Mouse (Mus musculus): Measurements from ENCODE around the gene Vmn1r85. TPM values are rescaled to one million over a fixed set of nuclear protein-coding genes. Genes with fewer than 3 reads are reported as not detected.

The Vmn1r85 gene
- polyA plus RNA-seq, 1 experiment from 2014 or later = not detected

- no peak overlapping the region for H3K9ac ChIP-seq (ENCODE audit: low read depth, low read length)
- no peaks in the 10 kb centered on the region for H3K36me3 ChIP-seq (ENCODE audit: control insufficient read depth, insufficient read depth, low read length)
- no peak overlapping the region for H3K27ac ChIP-seq (ENCODE audit: low read depth, low read length)
- no peak overlapping the region for H3K4me3 ChIP-seq (ENCODE audit: low read length)
- no peaks in the 10 kb centered on the region for H3K27me3 ChIP-seq (ENCODE audit: control insufficient read depth, insufficient read depth, low read length)
- H3K4me1 ChIP-seq (ENCODE audit: control insufficient read depth, insufficient read depth, low read length) = no peaks in the 10 kb centered on the region
- WGBS = 54% methylated on average over 8 of the region's 8 CpGs
- H3K9me3 ChIP-seq (ENCODE audit: control insufficient read depth, low read length) = no peaks in the 10 kb centered on the region
- no peak for ATAC-seq (ENCODE audit: low FRiP score, low TSS enrichment)
- H3K4me2 ChIP-seq (replicated peaks; ENCODE audit: low read depth, low read length) = no peak overlapping the region
Observed at GRCm38 (mm10) chr7:13056913-13057700, 37.9 kb downstream of the Vmn1r85 start.

GRCm38 (mm10) chr7:13054287-13055010 lies 40.5 kb downstream of the Vmn1r85 start, which contains the start of gene Mzf1:
Mzf1 (minus strand) TSS chr7:13054764.
- ATAC-seq (ENCODE audit: low FRiP score, low TSS enrichment) = peak; percentile 94
- Histone ChIP-seq H3K9me3 (ENCODE audit: control insufficient read depth, low read length) (no peaks in the 10 kb centered on the region), H3K27ac (ENCODE audit: low read depth, low read length) (peak within 1 kb of the TSS; percentile 76; the same call in 1 of the 2 replicates), H3K4me1 (ENCODE audit: control insufficient read depth, insufficient read depth, low read length) (no peaks in the 10 kb centered on the region), H3K4me2 (replicated peaks; ENCODE audit: low read depth, low read length) (peak within 1 kb of the TSS; percentile 55), H3K9ac (ENCODE audit: low read depth, low read length) (peak within 1 kb of the TSS; percentile 70), H3K36me3 (ENCODE audit: control insufficient read depth, insufficient read depth, low read length) (no peaks in the 10 kb centered on the region), H3K4me3 (ENCODE audit: low read length) (peak within 1 kb of the TSS; percentile 63), H3K27me3 (ENCODE audit: control insufficient read depth, insufficient read depth, low read length) (no peaks in the 10 kb centered on the region)
- 0% methylated on average over 41 of the region's 41 CpGs for WGBS

GRCm38 (mm10) chr7:13053961-13054286 lies 41.0 kb downstream of the Vmn1r85 start:
- Histone ChIP-seq H3K9ac (ENCODE audit: low read depth, low read length) (peak overlapping the region; percentile 70), H3K4me3 (ENCODE audit: low read length) (peak overlapping the region; percentile 63), H3K27me3 (ENCODE audit: control insufficient read depth, insufficient read depth, low read length) (no peaks in the 10 kb centered on the region), H3K36me3 (ENCODE audit: control insufficient read depth, insufficient read depth, low read length) (no peaks in the 10 kb centered on the region), H3K4me1 (ENCODE audit: control insufficient read depth, insufficient read depth, low read length) (no peaks in the 10 kb centered on the region), H3K4me2 (replicated peaks; ENCODE audit: low read depth, low read length) (peak overlapping the region; percentile 55), H3K27ac (ENCODE audit: low read depth, low read length) (no peak overlapping the region), H3K9me3 (ENCODE audit: control insufficient read depth, low read length) (no peaks in the 10 kb centered on the region)
- 3% methylated on average over 15 of the region's 15 CpGs for WGBS
- ATAC-seq (ENCODE audit: low FRiP score, low TSS enrichment) = no peak

- 88% methylated on average over 2 of the region's 2 CpGs for WGBS
Observed at GRCm38 (mm10) chr7:13053501-13053900, 41.5 kb downstream of the Vmn1r85 start.

GRCm38 (mm10) chr7:13053001-13053400 lies 42.0 kb downstream of the Vmn1r85 start:
- Histone ChIP-seq H3K4me3 (ENCODE audit: low read length) (no peak overlapping the region), H3K27ac (ENCODE audit: low read depth, low read length) (no peak overlapping the region), H3K9me3 (ENCODE audit: control insufficient read depth, low read length) (no peaks in the 10 kb centered on the region), H3K9ac (ENCODE audit: low read depth, low read length) (no peak overlapping the region), H3K4me1 (ENCODE audit: control insufficient read depth, insufficient read depth, low read length) (no peaks in the 10 kb centered on the region), H3K36me3 (ENCODE audit: control insufficient read depth, insufficient read depth, low read length) (no peaks in the 10 kb centered on the region), H3K27me3 (ENCODE audit: control insufficient read depth, insufficient read depth, low read length) (no peaks in the 10 kb centered on the region), H3K4me2 (replicated peaks; ENCODE audit: low read depth, low read length) (no peak overlapping the region)
- 90% methylated on average over 13 of the region's 13 CpGs for WGBS
- ATAC-seq (ENCODE audit: low FRiP score, low TSS enrichment) = no peak

More at GRCm38 (mm10) chr7:13053501-13053900, 41.5 kb downstream of the Vmn1r85 start:
- no peak for ATAC-seq (ENCODE audit: low FRiP score, low TSS enrichment)
- H3K9ac ChIP-seq (ENCODE audit: low read depth, low read length) = no peak overlapping the region; the same call in 1 of the 2 replicates
- H3K27ac ChIP-seq (ENCODE audit: low read depth, low read length) = no peak overlapping the region
- H3K9me3 ChIP-seq (ENCODE audit: control insufficient read depth, low read length) = no peaks in the 10 kb centered on the region
- H3K4me2 ChIP-seq (replicated peaks; ENCODE audit: low read depth, low read length) = peak overlapping the region; percentile 55
- H3K4me1 ChIP-seq (ENCODE audit: control insufficient read depth, insufficient read depth, low read length) = no peaks in the 10 kb centered on the region
- peak overlapping the region; percentile 63 for H3K4me3 ChIP-seq (ENCODE audit: low read length)
- H3K27me3 ChIP-seq (ENCODE audit: control insufficient read depth, insufficient read depth, low read length) = no peaks in the 10 kb centered on the region
- H3K36me3 ChIP-seq (ENCODE audit: control insufficient read depth, insufficient read depth, low read length) = no peaks in the 10 kb centered on the region

GRCm38 (mm10) chr7:13046084-13046483 lies 48.9 kb downstream of the Vmn1r85 start:
- H3K9me3 ChIP-seq (ENCODE audit: control insufficient read depth, low read length) = peaks cover 5% of the 10 kb centered on the region; the same call in 1 of the 2 replicates
- no peaks in the 10 kb centered on the region for H3K36me3 ChIP-seq (ENCODE audit: control insufficient read depth, insufficient read depth, low read length)
- no peak overlapping the region for H3K4me2 ChIP-seq (replicated peaks; ENCODE audit: low read depth, low read length)
- peaks cover 13% of the 10 kb centered on the region; the same call in 1 of the 2 replicates for H3K4me1 ChIP-seq (ENCODE audit: control insufficient read depth, insufficient read depth, low read length)
- peaks cover 32% of the 10 kb centered on the region for H3K27me3 ChIP-seq (ENCODE audit: control insufficient read depth, insufficient read depth, low read length)
- no peak overlapping the region for H3K27ac ChIP-seq (ENCODE audit: low read depth, low read length)
- no peak overlapping the region for H3K4me3 ChIP-seq (ENCODE audit: low read length)
- ATAC-seq (ENCODE audit: low FRiP score, low TSS enrichment) = peak; percentile 59
- 2% methylated on average over 2 of the region's 2 CpGs for WGBS
- H3K9ac ChIP-seq (ENCODE audit: low read depth, low read length) = no peak overlapping the region

GRCm38 (mm10) chr7:13044254-13044625 lies 50.7 kb downstream of the Vmn1r85 start:
- no peak overlapping the region for H3K27ac ChIP-seq (ENCODE audit: low read depth, low read length)
- peaks cover 13% of the 10 kb centered on the region; the same call in 1 of the 2 replicates for H3K4me1 ChIP-seq (ENCODE audit: control insufficient read depth, insufficient read depth, low read length)
- 2% methylated on average over 23 of the region's 23 CpGs for WGBS
- no peaks in the 10 kb centered on the region for H3K36me3 ChIP-seq (ENCODE audit: control insufficient read depth, insufficient read depth, low read length)
- peak overlapping the region; percentile 95 for H3K4me2 ChIP-seq (replicated peaks; ENCODE audit: low read depth, low read length)
- H3K4me3 ChIP-seq (ENCODE audit: low read length) = peak overlapping the region; percentile 48
- peak overlapping the region; percentile 77 for H3K9ac ChIP-seq (ENCODE audit: low read depth, low read length)
- H3K27me3 ChIP-seq (ENCODE audit: control insufficient read depth, insufficient read depth, low read length) = peaks cover 32% of the 10 kb centered on the region
- H3K9me3 ChIP-seq (ENCODE audit: control insufficient read depth, low read length) = peaks cover 5% of the 10 kb centered on the region; the same call in 1 of the 2 replicates
- ATAC-seq (ENCODE audit: low FRiP score, low TSS enrichment) = peak; percentile 5; the same call in 1 of the 2 replicates

GRCm38 (mm10) chr7:13043445-13044253 lies 51.3 kb downstream of the Vmn1r85 start:
- H3K4me3 ChIP-seq (ENCODE audit: low read length) = peak overlapping the region; percentile 48
- 5% methylated on average over 88 of the region's 88 CpGs for WGBS
- H3K9ac ChIP-seq (ENCODE audit: low read depth, low read length) = peak overlapping the region; percentile 77
- H3K27me3 ChIP-seq (ENCODE audit: control insufficient read depth, insufficient read depth, low read length) = peaks cover 32% of the 10 kb centered on the region
- peak overlapping the region; percentile 95 for H3K4me2 ChIP-seq (replicated peaks; ENCODE audit: low read depth, low read length)
- ATAC-seq (ENCODE audit: low FRiP score, low TSS enrichment) = peak; percentile 54
- no peaks in the 10 kb centered on the region for H3K36me3 ChIP-seq (ENCODE audit: control insufficient read depth, insufficient read depth, low read length)
- H3K4me1 ChIP-seq (ENCODE audit: control insufficient read depth, insufficient read depth, low read length) = peaks cover 16% of the 10 kb centered on the region; the same call in 1 of the 2 replicates
- H3K27ac ChIP-seq (ENCODE audit: low read depth, low read length) = no peak overlapping the region
- H3K9me3 ChIP-seq (ENCODE audit: control insufficient read depth, low read length) = peaks cover 5% of the 10 kb centered on the region; the same call in 1 of the 2 replicates
